Mouse (Mus musculus): ENCODE measurements around the gene Zfp963. TPM values are rescaled to one million over a fixed set of nuclear protein-coding genes. Genes with fewer than 3 reads are reported as not detected.

Gene Zfp963
- polyA plus RNA-seq, 1 experiment from 2014 or later, result 6.8 TPM

GRCm38 (mm10) chr8:69790364-69790763 lies 40.6 kb upstream of the Zfp963 start:
- H3K27me3 ChIP-seq (ENCODE audit: insufficient read depth, low read length), result no peaks in the 10 kb centered on the region
- peak overlapping the region; percentile 94 for H3K9ac ChIP-seq (replicated peaks; ENCODE audit: low read length)
- H3K4me3 ChIP-seq (ENCODE audit: low read length), result peak overlapping the region; percentile 99
- peak overlapping the region; percentile 77 for H3K4me2 ChIP-seq (replicated peaks; ENCODE audit: low read depth, low read length)
- WGBS, result 23% methylated on average over 11 of the region's 11 CpGs
- ATAC-seq (ENCODE audit: low FRiP score, low TSS enrichment), result peak; percentile 39; the same call in 1 of the 2 replicates
- H3K36me3 ChIP-seq (ENCODE audit: insufficient read depth, low read length), result peaks cover 9% of the 10 kb centered on the region; the same call in 1 of the 2 replicates
- H3K9me3 ChIP-seq (ENCODE audit: low read length), result no peaks in the 10 kb centered on the region
- peaks cover 23% of the 10 kb centered on the region for H3K4me1 ChIP-seq (ENCODE audit: insufficient read depth, low read length)
- H3K27ac ChIP-seq (ENCODE audit: low read length), result peak overlapping the region; percentile 92

GRCm38 (mm10) chr8:69789731-69790130 lies 40.0 kb upstream of the Zfp963 start:
- Histone ChIP-seq H3K4me1 (ENCODE audit: insufficient read depth, low read length) (peaks cover 23% of the 10 kb centered on the region), H3K27ac (ENCODE audit: low read length) (no peak overlapping the region), H3K9ac (replicated peaks; ENCODE audit: low read length) (no peak overlapping the region), H3K9me3 (ENCODE audit: low read length) (no peaks in the 10 kb centered on the region), H3K36me3 (ENCODE audit: insufficient read depth, low read length) (peaks cover 6% of the 10 kb centered on the region; the same call in 1 of the 2 replicates), H3K4me2 (replicated peaks; ENCODE audit: low read depth, low read length) (peak overlapping the region; percentile 77; the same call in 1 of the 2 replicates), H3K4me3 (ENCODE audit: low read length) (no peak overlapping the region), H3K27me3 (ENCODE audit: insufficient read depth, low read length) (no peaks in the 10 kb centered on the region)
- ATAC-seq (ENCODE audit: low FRiP score, low TSS enrichment), result no peak
- WGBS, result 70% methylated on average over 5 of the region's 5 CpGs

DNA sequence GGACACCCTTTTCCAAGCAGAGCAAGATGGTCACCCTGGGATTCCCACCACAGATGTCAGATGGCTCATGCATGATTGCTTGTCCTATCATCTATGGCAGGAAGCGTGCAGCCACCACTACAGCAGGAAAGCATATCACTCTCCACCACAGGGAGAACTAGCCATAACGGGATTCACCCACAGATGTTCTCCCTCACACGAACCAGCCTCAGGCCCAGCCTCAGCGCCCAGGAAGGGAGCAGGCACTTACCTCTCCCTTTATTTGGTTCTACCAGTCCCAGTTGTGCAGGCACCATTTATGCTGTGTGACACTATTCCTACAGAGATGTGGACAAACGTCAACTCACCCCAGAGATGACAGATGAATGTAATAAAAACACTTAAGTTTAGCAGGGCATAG lies 39.3 kb upstream of the Zfp963 start:
- no peak overlapping the region for H3K4me2 ChIP-seq (replicated peaks; ENCODE audit: low read depth, low read length)
- H3K27ac ChIP-seq (ENCODE audit: low read length), result no peak overlapping the region
- H3K9ac ChIP-seq (replicated peaks; ENCODE audit: low read length), result no peak overlapping the region
- no peak overlapping the region for H3K4me3 ChIP-seq (ENCODE audit: low read length)
- H3K36me3 ChIP-seq (ENCODE audit: insufficient read depth, low read length), result peaks cover 3% of the 10 kb centered on the region; the same call in 1 of the 2 replicates
- H3K9me3 ChIP-seq (ENCODE audit: low read length), result no peaks in the 10 kb centered on the region
- H3K4me1 ChIP-seq (ENCODE audit: insufficient read depth, low read length), result peaks cover 23% of the 10 kb centered on the region
- 84% methylated on average over 5 of the region's 5 CpGs for WGBS
- no peaks in the 10 kb centered on the region for H3K27me3 ChIP-seq (ENCODE audit: insufficient read depth, low read length)
- no peak for ATAC-seq (ENCODE audit: low FRiP score, low TSS enrichment)

DNA sequence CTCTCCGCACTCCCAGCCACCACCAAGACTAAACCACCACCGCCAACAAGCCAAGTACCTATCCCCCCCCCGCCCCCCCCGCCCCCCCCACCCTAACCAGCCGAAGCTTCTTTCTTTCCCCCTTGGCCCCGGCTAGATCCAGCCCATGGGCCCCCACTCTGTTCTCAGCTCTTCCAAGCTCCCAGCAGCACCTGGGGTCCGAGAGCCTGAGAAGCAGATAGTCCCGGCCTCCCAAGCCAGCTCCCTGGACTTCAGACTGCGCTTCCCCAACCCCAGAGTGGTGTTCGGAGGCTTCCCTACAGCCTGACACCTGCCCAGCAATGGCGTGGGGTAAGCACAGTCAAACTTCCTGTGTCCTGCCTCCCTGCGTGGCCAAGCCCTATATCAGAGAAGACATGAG lies 27.3 kb upstream of the Zfp963 start:
- ATAC-seq (ENCODE audit: low FRiP score, low TSS enrichment), result no peak
- Histone ChIP-seq H3K4me2 (replicated peaks; ENCODE audit: low read depth, low read length) (no peak overlapping the region), H3K4me1 (ENCODE audit: insufficient read depth, low read length) (peaks cover 21% of the 10 kb centered on the region), H3K27ac (ENCODE audit: low read length) (no peak overlapping the region), H3K9me3 (ENCODE audit: low read length) (no peaks in the 10 kb centered on the region), H3K36me3 (ENCODE audit: insufficient read depth, low read length) (no peaks in the 10 kb centered on the region), H3K27me3 (ENCODE audit: insufficient read depth, low read length) (no peaks in the 10 kb centered on the region), H3K9ac (replicated peaks; ENCODE audit: low read length) (no peak overlapping the region), H3K4me3 (ENCODE audit: low read length) (no peak overlapping the region)
- 70% methylated on average over 10 of the region's 12 CpGs for WGBS

GRCm38 (mm10) chr8:69775149-69775534 lies 25.4 kb upstream of the Zfp963 start:
- no peaks in the 10 kb centered on the region for H3K36me3 ChIP-seq (ENCODE audit: insufficient read depth, low read length)
- peaks cover 26% of the 10 kb centered on the region for H3K4me1 ChIP-seq (ENCODE audit: insufficient read depth, low read length)
- peak overlapping the region; percentile 48 for H3K4me2 ChIP-seq (replicated peaks; ENCODE audit: low read depth, low read length)
- 52% methylated on average over 2 of the region's 2 CpGs for WGBS
- peak overlapping the region; percentile 81 for H3K9ac ChIP-seq (replicated peaks; ENCODE audit: low read length)
- 0 out of 2 replicates have a peak overlapping the region, but pooled peaks have one; percentile 25 for H3K27ac ChIP-seq (ENCODE audit: low read length)
- no peaks in the 10 kb centered on the region for H3K9me3 ChIP-seq (ENCODE audit: low read length)
- H3K4me3 ChIP-seq (ENCODE audit: low read length), result peak overlapping the region; percentile 62
- peak; percentile 13; the same call in 1 of the 2 replicates for ATAC-seq (ENCODE audit: low FRiP score, low TSS enrichment)
- no peaks in the 10 kb centered on the region for H3K27me3 ChIP-seq (ENCODE audit: insufficient read depth, low read length)

DNA sequence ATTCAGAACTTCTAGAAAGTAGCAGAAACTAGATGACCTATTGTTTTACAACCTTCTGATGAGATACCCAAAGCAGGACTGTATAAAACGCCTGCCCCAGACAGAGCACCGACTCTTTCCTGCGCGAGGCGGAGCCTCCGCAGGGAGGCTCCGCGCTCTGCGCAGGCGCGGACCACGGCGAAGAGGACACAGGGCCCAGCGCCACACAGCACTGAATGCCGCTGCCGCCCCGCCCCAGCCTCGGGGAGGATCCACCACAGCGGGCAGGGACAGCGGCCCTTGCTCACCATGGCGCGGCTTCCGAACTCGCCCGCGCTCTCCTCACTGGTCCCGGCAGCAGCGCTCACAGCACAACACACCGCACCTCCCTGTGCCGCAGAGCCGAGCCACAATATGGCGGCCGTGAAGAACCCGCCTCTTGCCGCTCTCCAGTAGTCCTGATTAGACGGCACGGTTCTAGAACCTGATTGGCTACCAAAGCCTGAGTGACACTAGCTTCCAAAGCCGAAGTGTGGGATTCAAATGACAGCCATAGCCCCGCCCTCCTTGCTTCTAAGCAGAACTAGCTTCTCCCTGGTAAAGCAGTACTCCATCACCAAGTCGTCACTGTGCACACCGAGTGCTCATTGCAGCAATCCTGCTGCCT lies 24.9 kb upstream of the Zfp963 start, which contains the start of gene Gm20422:
Gene Gm20422, minus strand, starts transcription at position 384 of the 646 bp plus-strand sequence.
- WGBS, result under 1% methylated on average over 41 of the region's 41 CpGs
- Histone ChIP-seq H3K27ac (ENCODE audit: low read length) (peak within 1 kb of the TSS; percentile 98), H3K27me3 (ENCODE audit: insufficient read depth, low read length) (no peaks in the 10 kb centered on the region), H3K9me3 (ENCODE audit: low read length) (no peaks in the 10 kb centered on the region), H3K4me3 (ENCODE audit: low read length) (peak within 1 kb of the TSS; percentile 62), H3K36me3 (ENCODE audit: insufficient read depth, low read length) (peaks cover under 1% of the 10 kb centered on the region; the same call in 1 of the 2 replicates), H3K4me1 (ENCODE audit: insufficient read depth, low read length) (peaks cover 26% of the 10 kb centered on the region), H3K9ac (replicated peaks; ENCODE audit: low read length) (peak within 1 kb of the TSS; percentile 81), H3K4me2 (replicated peaks; ENCODE audit: low read depth, low read length) (peak within 1 kb of the TSS; percentile 81)
- ATAC-seq (ENCODE audit: low FRiP score, low TSS enrichment), result peak; percentile 99

GRCm38 (mm10) chr8:69772106-69772505 lies 22.3 kb upstream of the Zfp963 start:
- no peak overlapping the region for H3K27ac ChIP-seq (ENCODE audit: low read length)
- ATAC-seq (ENCODE audit: low FRiP score, low TSS enrichment), result no peak
- H3K4me3 ChIP-seq (ENCODE audit: low read length), result no peak overlapping the region
- WGBS, result 79% methylated on average over 2 of the region's 2 CpGs
- no peak overlapping the region for H3K4me2 ChIP-seq (replicated peaks; ENCODE audit: low read depth, low read length)
- H3K27me3 ChIP-seq (ENCODE audit: insufficient read depth, low read length), result no peaks in the 10 kb centered on the region
- H3K9ac ChIP-seq (replicated peaks; ENCODE audit: low read length), result no peak overlapping the region
- H3K9me3 ChIP-seq (ENCODE audit: low read length), result no peaks in the 10 kb centered on the region
- peaks cover 24% of the 10 kb centered on the region for H3K36me3 ChIP-seq (ENCODE audit: insufficient read depth, low read length)
- H3K4me1 ChIP-seq (ENCODE audit: insufficient read depth, low read length), result peaks cover 26% of the 10 kb centered on the region

- H3K9me3 ChIP-seq (ENCODE audit: low read length), result peaks cover 5% of the 10 kb centered on the region
- no peak for ATAC-seq (ENCODE audit: low FRiP score, low TSS enrichment)
- H3K27me3 ChIP-seq (ENCODE audit: insufficient read depth, low read length), result no peaks in the 10 kb centered on the region
- WGBS, result 84% methylated on average over 9 of the region's 9 CpGs
- H3K4me1 ChIP-seq (ENCODE audit: insufficient read depth, low read length), result peaks cover 26% of the 10 kb centered on the region
- H3K4me3 ChIP-seq (ENCODE audit: low read length), result no peak overlapping the region
- no peak overlapping the region for H3K9ac ChIP-seq (replicated peaks; ENCODE audit: low read length)
- H3K36me3 ChIP-seq (ENCODE audit: insufficient read depth, low read length), result peaks cover 33% of the 10 kb centered on the region
- H3K4me2 ChIP-seq (replicated peaks; ENCODE audit: low read depth, low read length), result no peak overlapping the region
- no peak overlapping the region for H3K27ac ChIP-seq (ENCODE audit: low read length)
Measured at GRCm38 (mm10) chr8:69771221-69771620, 21.5 kb upstream of the Zfp963 start.

- H3K27ac ChIP-seq (ENCODE audit: low read length), result no peak overlapping the region
- H3K9ac ChIP-seq (replicated peaks; ENCODE audit: low read length), result no peak overlapping the region
- peaks cover 52% of the 10 kb centered on the region for H3K36me3 ChIP-seq (ENCODE audit: insufficient read depth, low read length)
- no peaks in the 10 kb centered on the region for H3K4me1 ChIP-seq (ENCODE audit: insufficient read depth, low read length)
- H3K27me3 ChIP-seq (ENCODE audit: insufficient read depth, low read length), result no peaks in the 10 kb centered on the region
- H3K4me3 ChIP-seq (ENCODE audit: low read length), result no peak overlapping the region
- ATAC-seq (ENCODE audit: low FRiP score, low TSS enrichment), result no peak
- WGBS, result 96% methylated on average over 4 of the region's 4 CpGs
- H3K4me2 ChIP-seq (replicated peaks; ENCODE audit: low read depth, low read length), result no peak overlapping the region
- H3K9me3 ChIP-seq (ENCODE audit: low read length), result peaks cover 13% of the 10 kb centered on the region
Measured at GRCm38 (mm10) chr8:69761814-69762445, 12.2 kb upstream of the Zfp963 start.

GRCm38 (mm10) chr8:69758316-69758715 lies 8.5 kb upstream of the Zfp963 start:
- no peaks in the 10 kb centered on the region for H3K27me3 ChIP-seq (ENCODE audit: insufficient read depth, low read length)
- no peak for ATAC-seq (ENCODE audit: low FRiP score, low TSS enrichment)
- H3K9me3 ChIP-seq (ENCODE audit: low read length), result no peaks in the 10 kb centered on the region
- no peaks in the 10 kb centered on the region for H3K4me1 ChIP-seq (ENCODE audit: insufficient read depth, low read length)
- no peak overlapping the region for H3K27ac ChIP-seq (ENCODE audit: low read length)
- no peak overlapping the region for H3K4me2 ChIP-seq (replicated peaks; ENCODE audit: low read depth, low read length)
- no peak overlapping the region for H3K9ac ChIP-seq (replicated peaks; ENCODE audit: low read length)
- WGBS, result 88% methylated on average over 5 of the region's 5 CpGs
- no peak overlapping the region for H3K4me3 ChIP-seq (ENCODE audit: low read length)
- H3K36me3 ChIP-seq (ENCODE audit: insufficient read depth, low read length), result peaks cover 28% of the 10 kb centered on the region

All from kidney, embryonic 16.5 days (tissue).